Comparison of ENCODE assay signal across 14 mouse cellular contexts in genomic region chr6:77013194-77013593, GRCm38 (mm10).
"Had no signal": no experiment of that assay in that cellular context is flagged by ENCODE, and none has a peak within 500 bp of the region (broad histone marks: within the 10 kb centered on the region; RNA-seq: fewer than 3 reads in every experiment).

No protein-coding gene starts in this region.

- H3K4me1 ChIP-seq: limb, embryonic 12.5 days; liver, embryonic 13.5 days; midbrain, embryonic 12.5 days; neural tube, embryonic 15.5 days; stomach, embryonic 15.5 days had no signal

- H3K4me3 ChIP-seq: left cerebral cortex, adult 2 months; limb, embryonic 12.5 days; liver, embryonic 13.5 days; midbrain, embryonic 12.5 days; myocyte; neural tube, embryonic 15.5 days; stomach, embryonic 15.5 days had no signal

- DNase-seq: kidney, postnatal 10 days; kidney, postnatal 4 days; liver; liver, embryonic 13.5 days; liver, postnatal 0 days; right cerebral cortex, postnatal 14 days; thymus, adult 2 months; thymus, postnatal 25 days had no signal

- H3K4me2 ChIP-seq: limb, embryonic 12.5 days; liver, embryonic 13.5 days; midbrain, embryonic 12.5 days; neural tube, embryonic 15.5 days; stomach, embryonic 15.5 days had no signal

- ATAC-seq: liver, postnatal 0 days had no signal

- H3K36me3 ChIP-seq: limb, embryonic 12.5 days; liver, embryonic 13.5 days; midbrain, embryonic 12.5 days; neural tube, embryonic 15.5 days; stomach, embryonic 15.5 days had no signal

- H3K9me3 ChIP-seq: limb, embryonic 12.5 days; liver, embryonic 13.5 days; midbrain, embryonic 12.5 days; neural tube, embryonic 15.5 days; stomach, embryonic 15.5 days had no signal

- H3K9ac ChIP-seq: limb, embryonic 12.5 days; liver, embryonic 13.5 days; liver, postnatal 0 days; midbrain, embryonic 12.5 days; neural tube, embryonic 15.5 days; stomach, embryonic 15.5 days had no signal

- H3K27ac ChIP-seq: left cerebral cortex, adult 2 months; limb, embryonic 12.5 days; liver, embryonic 13.5 days; midbrain, embryonic 12.5 days; neural tube, embryonic 15.5 days; stomach, embryonic 15.5 days had no signal

- H3K27me3 ChIP-seq: limb, embryonic 12.5 days; liver, embryonic 13.5 days; midbrain, embryonic 12.5 days; neural tube, embryonic 15.5 days; stomach, embryonic 15.5 days had no signal
